Mouse (Mus musculus): ENCODE results near the gene Asphd1.

Gene Asphd1

GRCm38 (mm10) chr7:126949403-126949792, at the start of gene Asphd1:
TSS of gene Asphd1 (minus strand) at chr7:126949582.
- DNase-seq (ENCODE audit: low read depth): no peak

- DNase-seq (ENCODE audit: low read depth): no peak
Observed at GRCm38 (mm10) chr7:126996449-126996848, 47.1 kb upstream of the Asphd1 start.

- DNase-seq (ENCODE audit: low read depth): no peak
Observed at GRCm38 (mm10) chr7:126988816-126989215, 39.4 kb upstream of the Asphd1 start.

- no peak for DNase-seq (ENCODE audit: low read depth)
Observed at GRCm38 (mm10) chr7:126986319-126986718, 36.9 kb upstream of the Asphd1 start.

GRCm38 (mm10) chr7:126984667-126985444, 35.5 kb upstream of the Asphd1 start:
- no peak for DNase-seq (ENCODE audit: low read depth)

- DNase-seq (ENCODE audit: low read depth): no peak
Observed at GRCm38 (mm10) chr7:126983113-126983512, 33.7 kb upstream of the Asphd1 start.

GRCm38 (mm10) chr7:126982054-126982453, 32.7 kb upstream of the Asphd1 start:
- DNase-seq (ENCODE audit: low read depth): no peak

GRCm38 (mm10) chr7:126981601-126982000, 32.2 kb upstream of the Asphd1 start:
- DNase-seq (ENCODE audit: low read depth): no peak

- no peak for DNase-seq (ENCODE audit: low read depth)
Observed at GRCm38 (mm10) chr7:126978841-126979240, 29.5 kb upstream of the Asphd1 start.

- DNase-seq (ENCODE audit: low read depth): no peak
Observed at GRCm38 (mm10) chr7:126976878-126977459, 27.6 kb upstream of the Asphd1 start.

GRCm38 (mm10) chr7:126975950-126976866, 26.8 kb upstream of the Asphd1 start, which contains the start of gene Cdiptos:
TSS of gene Cdiptos (minus strand) at chr7:126976098.
- peak; percentile 86 for DNase-seq (ENCODE audit: low read depth)

- DNase-seq (ENCODE audit: low read depth): no peak
Observed at GRCm38 (mm10) chr7:126975893-126975949, 26.3 kb upstream of the Asphd1 start, which contains the start of gene Cdipt. TSS of gene Cdipt (plus strand) at chr7:126975914.

GRCm38 (mm10) chr7:126975493-126975892, 26.1 kb upstream of the Asphd1 start:
- DNase-seq (ENCODE audit: low read depth): no peak

- DNase-seq (ENCODE audit: low read depth): no peak
Observed at GRCm38 (mm10) chr7:126967361-126967760, 18.0 kb upstream of the Asphd1 start.

- DNase-seq (ENCODE audit: low read depth): no peak
Observed at GRCm38 (mm10) chr7:126965568-126965967, 16.2 kb upstream of the Asphd1 start.

GRCm38 (mm10) chr7:126963548-126964286, 14.3 kb upstream of the Asphd1 start:
- DNase-seq (ENCODE audit: low read depth): no peak

GRCm38 (mm10) chr7:126961965-126962364, 12.6 kb upstream of the Asphd1 start:
- no peak for DNase-seq (ENCODE audit: low read depth)

- no peak for DNase-seq (ENCODE audit: low read depth)
Observed at GRCm38 (mm10) chr7:126961095-126961494, 11.7 kb upstream of the Asphd1 start.

- DNase-seq (ENCODE audit: low read depth): no peak
Observed at GRCm38 (mm10) chr7:126959780-126960179, 10.4 kb upstream of the Asphd1 start.

- DNase-seq (ENCODE audit: low read depth): no peak
Observed at GRCm38 (mm10) chr7:126955125-126955524, 5.7 kb upstream of the Asphd1 start.

GRCm38 (mm10) chr7:126952646-126953045, 3.3 kb upstream of the Asphd1 start:
- no peak for DNase-seq (ENCODE audit: low read depth)

GRCm38 (mm10) chr7:126951741-126952140, 2.4 kb upstream of the Asphd1 start:
- DNase-seq (ENCODE audit: low read depth): no peak

Measured in fibroblast of lung, adult 2 months (primary cell).